Mouse (Mus musculus) limb, embryonic 14.5 days (tissue): ENCODE data around the gene Fam8a1. TPM values are rescaled to one million over a fixed set of nuclear protein-coding genes. Genes with fewer than 3 reads are reported as not detected.

Experiments used
- ATAC-seq: fragments of 200-750 bp; cut with Nextera tagmentation; 2 replicates; pipeline ENCODE4 v1.8.0; 2017; ENCODE audit warnings: low read depth, moderate number of reproducible peaks, moderate TSS enrichment; ENCODE audit not compliant: low FRiP score
- DNase-seq: peaks from one replicate; pipeline ENCODE4 v3.0.0-alpha.2; 2015; ENCODE audit warnings: low spot score
- H3K27ac ChIP-seq: fragments of 300-500 bp; sonication (generic); replicated peaks from 2 replicates; pipeline ENCODE4 v1.5.1; 2014; ENCODE audit warnings: low read depth, mild to moderate bottlenecking, low read length, moderate library complexity, mixed read lengths
- H3K27me3 ChIP-seq: fragments of 300-500 bp; sonication (generic); 2 replicates; pipeline ENCODE4 v1.6.1; 2014; ENCODE audit warnings: low read length, mixed read lengths; ENCODE audit not compliant: control insufficient read depth, insufficient read depth
- H3K36me3 ChIP-seq: fragments of 300-500 bp; sonication (generic); 2 replicates; pipeline ENCODE4 v1.6.1; 2014; ENCODE audit warnings: mild to moderate bottlenecking, low read length, moderate library complexity, mixed read lengths; ENCODE audit not compliant: control insufficient read depth, insufficient read depth
- H3K4me1 ChIP-seq: fragments of 300-500 bp; sonication (generic); 2 replicates; pipeline ENCODE4 v1.6.1; 2014; ENCODE audit warnings: antibody characterized with exemption, low read length, mixed read lengths; ENCODE audit not compliant: control insufficient read depth, insufficient read depth
- H3K4me2 ChIP-seq: fragments of 300-500 bp; sonication (generic); replicated peaks from 2 replicates; pipeline ENCODE4 v1.6.1; 2014; ENCODE audit warnings: low read depth, mild to moderate bottlenecking, low read length, moderate library complexity; ENCODE audit not compliant: severe bottlenecking
- H3K4me3 ChIP-seq: fragments of 300-500 bp; sonication (generic); replicated peaks from 2 replicates; pipeline ENCODE4 v1.5.1; 2014; ENCODE audit warnings: low read length
- H3K9ac ChIP-seq: fragments of 300-500 bp; sonication (generic); 2 replicates; pipeline ENCODE4 v1.6.1; 2014; ENCODE audit warnings: mild to moderate bottlenecking, low read depth, low read length, moderate library complexity; ENCODE audit not compliant: severe bottlenecking
- H3K9me3 ChIP-seq: fragments of 300-500 bp; sonication (generic); 2 replicates; pipeline ENCODE4 v1.6.1; 2016; ENCODE audit warnings: low read length; ENCODE audit not compliant: control insufficient read depth
- POLR2A ChIP-seq: fragments of 200-500 bp; IDR thresholded peaks from 2 replicates; pipeline ENCODE4 v1.8.0; 2012; ENCODE audit warnings: inconsistent platforms, mild to moderate bottlenecking, moderate library complexity, borderline replicate concordance; ENCODE audit not compliant: insufficient read depth, insufficient read length; ENCODE audit errors: extremely low read depth
- WGBS: fragments of 180-500 bp; shearing (Covaris S2); extraction: QIAGEN DNeasy Blood & Tissue Kit; methylation state at CpG from one replicate; pipeline ENCODE4 v1.1.7; 2014; 5-methylcytosine and 5-hydroxymethylcytosine counted together
- polyA plus RNA-seq, 2 experiments: library from polyadenylated mRNA; depleted of rRNA in 1 of 2; stranded (reverse) in 1 of 2; unstranded in 1 of 2; fragments of >200 nt; fragmentation: Nextera tagmentation in 1 of 2; extraction: Ambion mirVana in 1 of 2; gene quantifications; 2 replicates each; pipeline versions ENCODE4 v1.2.1 to v1.2.3; 2012 to 2014

Fam8a1 gene
- polyA plus RNA-seq, 2 experiments, result 14.0 to 38.8 TPM

- no peak overlapping the region for H3K9ac ChIP-seq
- peaks cover 64% of the 10 kb centered on the region for H3K36me3 ChIP-seq
- TF ChIP-seq POLR2A, result no peak
- DNase-seq (no peak), ATAC-seq (no peak)
- no peaks in the 10 kb centered on the region for H3K9me3 ChIP-seq
- no peak overlapping the region for H3K4me3 ChIP-seq
- no peaks in the 10 kb centered on the region for H3K4me1 ChIP-seq
- no peak overlapping the region for H3K4me2 ChIP-seq
- no peaks in the 10 kb centered on the region for H3K27me3 ChIP-seq
- WGBS, result 84% methylated on average over 4 of the region's 4 CpGs
- no peak overlapping the region for H3K27ac ChIP-seq
Measured at GRCm38 (mm10) chr13:46677721-46678120, 8.4 kb downstream of the Fam8a1 start.

GRCm38 (mm10) chr13:46682921-46683320 lies 13.6 kb downstream of the Fam8a1 start:
- Histone ChIP-seq H3K27ac (no peak overlapping the region), H3K9ac (no peak overlapping the region), H3K4me1 (no peaks in the 10 kb centered on the region), H3K4me2 (no peak overlapping the region), H3K27me3 (no peaks in the 10 kb centered on the region), H3K36me3 (peaks cover 70% of the 10 kb centered on the region), H3K9me3 (no peaks in the 10 kb centered on the region), H3K4me3 (no peak overlapping the region)
- no peak for TF ChIP-seq POLR2A
- no peak for DNase-seq
- no peak for ATAC-seq
- 86% methylated on average over 2 of the region's 2 CpGs for WGBS

GRCm38 (mm10) chr13:46683370-46683769 lies 14.0 kb downstream of the Fam8a1 start:
- no peak overlapping the region for H3K4me3 ChIP-seq
- H3K36me3 ChIP-seq, result peaks cover 68% of the 10 kb centered on the region
- no peaks in the 10 kb centered on the region for H3K4me1 ChIP-seq
- no peak overlapping the region for H3K4me2 ChIP-seq
- ATAC-seq, result no peak
- no peak overlapping the region for H3K27ac ChIP-seq
- no peaks in the 10 kb centered on the region for H3K9me3 ChIP-seq
- no peak for DNase-seq
- H3K9ac ChIP-seq, result no peak overlapping the region
- 95% methylated on average over 1 of the region's 1 CpGs for WGBS
- H3K27me3 ChIP-seq, result no peaks in the 10 kb centered on the region
- TF ChIP-seq POLR2A, result no peak

- no peaks in the 10 kb centered on the region for H3K27me3 ChIP-seq
- H3K4me2 ChIP-seq, result no peak overlapping the region
- WGBS, result 93% methylated on average over 4 of the region's 4 CpGs
- TF ChIP-seq POLR2A, result no peak
- DNase-seq (no peak), ATAC-seq (no peak)
- H3K9me3 ChIP-seq, result no peaks in the 10 kb centered on the region
- H3K27ac ChIP-seq, result no peak overlapping the region
- no peak overlapping the region for H3K9ac ChIP-seq
- H3K4me1 ChIP-seq, result no peaks in the 10 kb centered on the region
- H3K36me3 ChIP-seq, result peaks cover 60% of the 10 kb centered on the region
- no peak overlapping the region for H3K4me3 ChIP-seq
Measured at GRCm38 (mm10) chr13:46690559-46691241, 21.4 kb downstream of the Fam8a1 start.

GRCm38 (mm10) chr13:46695296-46695908 lies 26.1 kb downstream of the Fam8a1 start:
- Histone ChIP-seq H3K27ac (no peak overlapping the region), H3K4me1 (no peaks in the 10 kb centered on the region), H3K36me3 (peaks cover 48% of the 10 kb centered on the region), H3K9ac (no peak overlapping the region), H3K4me3 (no peak overlapping the region), H3K27me3 (no peaks in the 10 kb centered on the region), H3K9me3 (no peaks in the 10 kb centered on the region), H3K4me2 (no peak overlapping the region)
- no peak for TF ChIP-seq POLR2A
- no peak for ATAC-seq
- WGBS, result 90% methylated on average over 1 of the region's 1 CpGs
- no peak for DNase-seq
